ENCODE assay signal across 14 mouse cellular contexts in genomic region chr16:72444428-72445135, GRCm38 (mm10).
DNase-seq lines count a peak whose midpoint lies in the region; ATAC-seq and TF ChIP-seq lines count a peak whose summit lies in the region.
"Had no signal": no experiment of that assay in that cellular context is flagged by ENCODE, and none has a peak within 500 bp of the region (broad histone marks: within the 10 kb centered on the region; RNA-seq: fewer than 3 reads in every experiment).

No protein-coding gene starts in this region.

- WGBS in hindbrain, embryonic 16.5 days = 56% methylated on average over 18 of the region's 18 CpGs
- 60% methylated on average over 18 of the region's 18 CpGs for WGBS in hindbrain, embryonic 11.5 days
- WGBS in forebrain, embryonic 14.5 days = 24% methylated on average over 18 of the region's 18 CpGs
- 43% methylated on average over 18 of the region's 18 CpGs for WGBS in midbrain, embryonic 11.5 days

- DNase-seq in hindbrain, embryonic 11.5 days (ENCODE audit: low spot score) = no peak
- DNase-seq in brain, embryonic 14.5 days (ENCODE audit: low read depth) = peak; percentile 75
- peak; percentile 65 for DNase-seq in forebrain, embryonic 14.5 days (ENCODE audit: low spot score)
- DNase-seq in midbrain, embryonic 11.5 days (ENCODE audit: low spot score, missing footprints) = peak; percentile 87
- DNase-seq in thymus, postnatal 36 days = no peak
- DNase-seq in adrenal gland, postnatal 25 days = no peak
- no peak for DNase-seq in cerebellum, adult 9-11 months
- DNase-seq: adrenal gland, adult 8-10 months; cerebellum, adult 11 months; thymus, adult 18-20 months had no signal

- H3K36me3 ChIP-seq in hindbrain, embryonic 16.5 days (ENCODE audit: control insufficient read depth, insufficient read depth, low read length) = no peaks in the 10 kb centered on the region
- H3K36me3 ChIP-seq in hindbrain, embryonic 11.5 days (ENCODE audit: control insufficient read depth, insufficient read depth, low read length) = no peaks in the 10 kb centered on the region
- no peaks in the 10 kb centered on the region for H3K36me3 ChIP-seq in forebrain, embryonic 14.5 days (ENCODE audit: control insufficient read depth, insufficient read depth, low read length)
- H3K36me3 ChIP-seq in midbrain, embryonic 11.5 days (ENCODE audit: control insufficient read depth, insufficient read depth, low read length) = no peaks in the 10 kb centered on the region
- H3K36me3 ChIP-seq: embryonic facial prominence, embryonic 12.5 days; neural tube, embryonic 13.5 days had no signal

- no peak for ATAC-seq in hindbrain, embryonic 16.5 days
- no peak for ATAC-seq in hindbrain, embryonic 11.5 days (ENCODE audit: low FRiP score)
- ATAC-seq in forebrain, embryonic 14.5 days = peak; percentile 70
- ATAC-seq in midbrain, embryonic 11.5 days (ENCODE audit: low FRiP score) = peak; percentile 48; the same call in 1 of the 2 replicates
- ATAC-seq: Patski had no signal

- H3K27me3 ChIP-seq in hindbrain, embryonic 16.5 days (replicated peaks; ENCODE audit: control insufficient read depth, insufficient read depth, low read length) = no peaks in the 10 kb centered on the region
- H3K27me3 ChIP-seq in hindbrain, embryonic 11.5 days (ENCODE audit: control insufficient read depth, insufficient read depth, low read length) = no peaks in the 10 kb centered on the region
- H3K27me3 ChIP-seq in forebrain, embryonic 14.5 days (replicated peaks; ENCODE audit: control insufficient read depth, insufficient read depth, low read length) = no peaks in the 10 kb centered on the region
- no peaks in the 10 kb centered on the region for H3K27me3 ChIP-seq in midbrain, embryonic 11.5 days (ENCODE audit: control insufficient read depth, insufficient read depth, low read length)
- H3K27me3 ChIP-seq: embryonic facial prominence, embryonic 12.5 days; neural tube, embryonic 13.5 days; Patski had no signal

- no peaks in the 10 kb centered on the region for H3K4me1 ChIP-seq in hindbrain, embryonic 16.5 days (ENCODE audit: control insufficient read depth, insufficient read depth, low read depth, low read length)
- H3K4me1 ChIP-seq in hindbrain, embryonic 11.5 days (replicated peaks; ENCODE audit: control insufficient read depth, insufficient read depth, low read length) = no peaks in the 10 kb centered on the region; the same call in 1 of the 2 replicates
- no peaks in the 10 kb centered on the region for H3K4me1 ChIP-seq in forebrain, embryonic 14.5 days (ENCODE audit: control insufficient read depth, insufficient read depth, low read length)
- peaks cover 4% of the 10 kb centered on the region; the same call in 1 of the 2 replicates for H3K4me1 ChIP-seq in midbrain, embryonic 11.5 days (ENCODE audit: control insufficient read depth, insufficient read depth, low read length)
- H3K4me1 ChIP-seq: embryonic facial prominence, embryonic 12.5 days; neural tube, embryonic 13.5 days had no signal

- TF ChIP-seq POLR2A in brain, embryonic 14.5 days (IDR thresholded peaks at IDR 0.05; ENCODE audit: borderline replicate concordance, extremely low read depth, insufficient read depth, insufficient read length, poor library complexity, severe bottlenecking) = no peak

- H3K4me3 ChIP-seq in hindbrain, embryonic 16.5 days (ENCODE audit: low read length) = no peak overlapping the region
- no peak overlapping the region for H3K4me3 ChIP-seq in hindbrain, embryonic 11.5 days (ENCODE audit: low read depth, low read length)
- no peak overlapping the region; the same call in 1 of the 2 replicates for H3K4me3 ChIP-seq in forebrain, embryonic 14.5 days (ENCODE audit: low read depth, low read length)
- H3K4me3 ChIP-seq in midbrain, embryonic 11.5 days (ENCODE audit: low read depth, low read length) = no peak overlapping the region
- H3K4me3 ChIP-seq: embryonic facial prominence, embryonic 12.5 days; neural tube, embryonic 13.5 days had no signal

- H3K27ac ChIP-seq in hindbrain, embryonic 16.5 days (ENCODE audit: low read depth, low read length) = no peak overlapping the region
- H3K27ac ChIP-seq in hindbrain, embryonic 11.5 days (ENCODE audit: low read depth, low read length) = no peak overlapping the region
- no peak overlapping the region for H3K27ac ChIP-seq in forebrain, embryonic 14.5 days (ENCODE audit: low read depth, low read length)
- H3K27ac ChIP-seq in midbrain, embryonic 11.5 days (ENCODE audit: low read depth, low read length) = no peak overlapping the region
- H3K27ac ChIP-seq: embryonic facial prominence, embryonic 12.5 days; neural tube, embryonic 13.5 days had no signal

- peak overlapping the region; percentile 31; the same call in 1 of the 2 replicates for H3K4me2 ChIP-seq in hindbrain, embryonic 16.5 days (ENCODE audit: low read length)
- no peak overlapping the region for H3K4me2 ChIP-seq in hindbrain, embryonic 11.5 days (replicated peaks; ENCODE audit: low read depth, low read length)
- peak overlapping the region; percentile 33 for H3K4me2 ChIP-seq in forebrain, embryonic 14.5 days (ENCODE audit: low read length)
- H3K4me2 ChIP-seq in midbrain, embryonic 11.5 days = peak overlapping the region; percentile 22; the same call in 1 of the 2 replicates
- H3K4me2 ChIP-seq: embryonic facial prominence, embryonic 12.5 days; neural tube, embryonic 13.5 days had no signal

- H3K9ac ChIP-seq in hindbrain, embryonic 16.5 days (ENCODE audit: low read depth, low read length) = no peak overlapping the region
- H3K9ac ChIP-seq in hindbrain, embryonic 11.5 days (ENCODE audit: low read depth, low read length) = no peak overlapping the region
- H3K9ac ChIP-seq in forebrain, embryonic 14.5 days (ENCODE audit: low read length) = no peak overlapping the region
- H3K9ac ChIP-seq in midbrain, embryonic 11.5 days (ENCODE audit: low read length) = peak overlapping the region; percentile 4; the same call in 1 of the 2 replicates
- H3K9ac ChIP-seq: embryonic facial prominence, embryonic 12.5 days; neural tube, embryonic 13.5 days had no signal

- no peak for TF ChIP-seq CTCF in brain, embryonic 14.5 days (IDR thresholded peaks at IDR 0.05; ENCODE audit: borderline replicate concordance, extremely low read depth, insufficient read depth, insufficient read length)

- no peaks in the 10 kb centered on the region for H3K9me3 ChIP-seq in hindbrain, embryonic 16.5 days (ENCODE audit: control insufficient read depth, low read length)
- no peaks in the 10 kb centered on the region for H3K9me3 ChIP-seq in hindbrain, embryonic 11.5 days (ENCODE audit: control insufficient read depth, low read length)
- H3K9me3 ChIP-seq in forebrain, embryonic 14.5 days (replicated peaks; ENCODE audit: control insufficient read depth, low read length) = no peaks in the 10 kb centered on the region
- H3K9me3 ChIP-seq in midbrain, embryonic 11.5 days (ENCODE audit: control insufficient read depth, low read length) = no peaks in the 10 kb centered on the region
- H3K9me3 ChIP-seq: embryonic facial prominence, embryonic 12.5 days; neural tube, embryonic 13.5 days had no signal

Comparison
In these comparisons a context has a peak if more than half of its experiments do, and no peak if none do; other contexts are left out.
1. ATAC-seq: peak in forebrain, embryonic 14.5 days (single experiment) and midbrain, embryonic 11.5 days (single experiment); none in hindbrain, embryonic 16.5 days (single experiment) and hindbrain, embryonic 11.5 days (single experiment).
2. DNase-seq: peak in brain, embryonic 14.5 days (single experiment), forebrain, embryonic 14.5 days (single experiment) and midbrain, embryonic 11.5 days (single experiment); none in hindbrain, embryonic 11.5 days (single experiment), thymus, postnatal 36 days (0 of 2), adrenal gland, postnatal 25 days (single experiment) and cerebellum, adult 9-11 months (single experiment).